Mouse (Mus musculus): ENCODE measurements at regions not wholly inside any gene's neighbourhood (a gene's known extent, or its start where the extent isn't known, plus 50 kb on each side); places are given as distances from the start of the nearest gene placed in this dataset.

DNA sequence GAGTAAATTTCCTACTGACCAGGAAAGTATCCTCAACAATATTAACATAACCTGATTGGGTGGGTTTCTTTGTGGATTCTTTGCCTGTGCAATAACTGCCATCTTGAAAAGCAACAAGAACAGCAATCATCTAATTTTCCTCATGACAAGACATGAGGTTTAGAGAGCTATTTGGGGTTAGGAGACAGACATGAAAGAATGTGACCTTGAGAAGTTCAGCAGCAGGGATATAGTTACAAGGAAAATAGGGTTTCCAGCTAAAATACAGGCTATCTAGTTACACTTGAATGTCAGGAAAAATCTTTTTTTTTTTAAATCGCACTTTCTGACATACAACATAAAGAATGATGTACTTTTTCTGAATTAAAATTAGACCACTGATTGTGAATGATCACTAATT is 83.7 kb upstream of the Lama2 start:
- DNase-seq, result no peak
- intact Hi-C loops (cut with DNase I), result no loop called here

- no peak for DNase-seq
- intact Hi-C loops (cut with DNase I), result no loop called here
Measured at GRCm38 (mm10) chr10:27698305-27698704, 78.7 kb upstream of the Lama2 start.

DNA sequence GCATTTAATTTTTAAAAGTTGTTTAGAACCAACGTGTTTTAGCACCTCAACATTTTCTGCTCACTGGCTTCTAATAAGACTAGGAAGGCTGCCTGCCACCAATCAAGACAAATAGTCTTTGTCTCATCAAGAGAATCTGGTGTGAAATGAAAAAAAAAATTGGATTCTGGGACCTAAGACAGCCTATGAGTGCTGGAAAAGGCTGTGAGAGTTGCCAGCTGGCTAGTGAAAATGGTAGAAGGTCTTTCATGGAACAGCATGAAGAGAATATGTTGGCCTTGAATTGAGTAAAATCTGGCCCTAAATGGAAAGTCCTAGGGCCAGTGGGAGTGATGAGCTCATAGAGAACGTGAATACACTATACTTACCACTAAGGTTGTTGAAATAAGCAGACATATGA is 61.8 kb upstream of the Lama2 start:
- intact Hi-C loops (cut with DNase I), result no loop called here
- no peak for DNase-seq

DNA sequence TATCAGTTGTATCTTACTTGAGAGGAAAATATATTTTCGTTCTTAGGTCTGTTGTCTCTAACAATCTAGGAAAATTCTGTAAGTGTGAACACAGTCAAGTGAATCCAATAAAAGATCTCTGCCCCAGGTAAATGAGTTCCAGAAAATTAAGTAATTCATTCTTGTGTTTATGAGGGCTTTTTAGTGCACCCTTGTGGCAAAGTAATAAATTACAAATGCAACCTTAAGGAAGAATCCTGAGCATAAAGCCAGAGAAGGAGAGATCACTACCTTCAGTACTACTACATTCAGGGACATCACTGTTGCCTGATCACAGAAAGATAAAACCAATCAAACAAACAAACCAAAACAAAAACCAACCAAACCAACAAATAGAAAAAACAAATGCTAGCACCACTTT is 56.0 kb upstream of the Lama2 start:
- intact Hi-C loops (cut with DNase I), result loop anchor here (2.0 to 10.0 kb wide), 2 partner anchors 151 to 543 kb away; no protein-coding TSS in a partner anchor
- DNase-seq, result no peak

- intact Hi-C loops (cut with DNase I), result loop anchor here (2.0 to 10.0 kb wide), 2 partner anchors 150 to 542 kb away; no protein-coding TSS in a partner anchor
- DNase-seq, result no peak
Measured at GRCm38 (mm10) chr10:27674379-27674778, 54.8 kb upstream of the Lama2 start.
